Mouse (Mus musculus): ENCODE data around the gene Tnp1.

Gene Tnp1

DNA sequence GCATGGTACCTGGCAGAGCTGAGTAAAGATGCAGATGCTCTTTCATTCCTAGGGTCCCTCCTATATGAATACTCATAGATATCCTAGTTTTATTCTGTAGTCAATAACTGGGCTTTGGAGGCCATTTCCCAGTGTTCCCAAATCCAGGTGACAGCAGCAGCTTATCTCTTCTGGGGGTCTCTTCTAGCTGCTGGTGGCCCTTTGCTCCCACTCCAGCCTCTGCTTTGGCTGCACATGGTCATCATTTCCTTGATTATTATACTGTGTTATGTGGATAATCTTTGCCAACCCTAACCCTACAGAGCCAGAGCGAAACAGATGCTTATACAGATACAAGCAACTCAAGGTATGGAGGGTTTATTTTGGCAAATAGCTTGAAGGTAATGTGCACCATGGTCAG is 8.9 kb downstream of the Tnp1 start:
- DNase-seq (ENCODE audit: low spot score in 2 of 2), result no peak

DNA sequence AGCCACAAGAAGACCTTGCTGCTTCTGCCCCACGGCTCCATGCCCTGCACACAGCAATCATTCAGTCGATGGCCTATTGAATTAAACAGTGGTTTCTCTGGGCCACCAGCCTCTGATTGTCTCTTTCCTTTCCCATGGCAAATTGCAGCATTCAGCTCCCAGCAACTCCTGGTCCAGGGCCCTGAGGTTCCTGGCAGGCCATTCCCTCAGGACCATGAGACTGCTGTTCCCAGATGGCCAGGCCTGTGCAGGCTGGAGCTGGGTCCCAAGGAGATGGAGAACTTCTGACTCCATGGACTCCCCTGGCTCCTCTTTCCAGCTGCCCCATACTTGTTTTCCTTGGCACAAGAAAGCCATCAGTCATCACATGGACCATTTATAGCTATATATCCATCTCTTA is 10.8 kb downstream of the Tnp1 start:
- DNase-seq (ENCODE audit: low spot score in 2 of 2), result no peak

DNA sequence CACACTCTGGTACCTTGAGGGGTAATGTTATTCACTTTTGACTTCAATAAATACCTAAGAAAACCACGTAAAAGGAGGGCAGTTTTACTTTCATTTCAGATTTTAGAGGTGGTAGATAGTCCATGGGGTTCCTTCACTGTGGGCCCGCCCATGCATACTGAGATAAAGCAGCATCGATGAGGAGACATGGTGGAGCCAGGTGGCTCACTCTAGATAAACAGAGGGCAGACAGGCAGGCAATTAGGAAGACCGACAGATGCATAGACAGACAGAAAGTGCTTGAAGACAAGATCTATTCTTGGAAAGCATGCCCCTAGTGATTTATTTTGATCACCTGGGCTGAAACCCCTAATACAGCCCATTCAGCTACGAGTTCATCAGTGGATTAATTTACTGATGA is 13.1 kb downstream of the Tnp1 start:
- DNase-seq (ENCODE audit: low spot score in 2 of 2), result no peak

DNA sequence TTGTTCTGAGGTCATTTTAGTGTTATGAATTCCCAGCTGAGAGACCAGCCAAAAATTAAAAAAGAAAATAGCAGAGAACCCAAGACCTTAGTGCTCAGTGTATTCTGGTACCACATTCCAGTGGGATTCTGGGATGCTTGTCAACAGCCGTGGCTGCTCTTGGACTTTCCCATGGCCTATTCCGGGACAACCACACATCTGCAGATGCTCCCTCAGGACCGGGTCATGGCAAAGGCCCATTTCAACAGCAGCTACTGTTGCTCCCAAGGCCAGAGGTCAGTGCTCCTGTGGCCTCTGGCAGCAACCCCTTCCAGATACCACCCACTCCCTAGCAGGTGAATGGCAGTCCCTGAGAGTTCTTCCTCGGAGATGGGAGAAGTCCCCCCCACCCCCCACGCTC is 13.7 kb downstream of the Tnp1 start:
- no peak for DNase-seq (ENCODE audit: low spot score in 2 of 2)

DNA sequence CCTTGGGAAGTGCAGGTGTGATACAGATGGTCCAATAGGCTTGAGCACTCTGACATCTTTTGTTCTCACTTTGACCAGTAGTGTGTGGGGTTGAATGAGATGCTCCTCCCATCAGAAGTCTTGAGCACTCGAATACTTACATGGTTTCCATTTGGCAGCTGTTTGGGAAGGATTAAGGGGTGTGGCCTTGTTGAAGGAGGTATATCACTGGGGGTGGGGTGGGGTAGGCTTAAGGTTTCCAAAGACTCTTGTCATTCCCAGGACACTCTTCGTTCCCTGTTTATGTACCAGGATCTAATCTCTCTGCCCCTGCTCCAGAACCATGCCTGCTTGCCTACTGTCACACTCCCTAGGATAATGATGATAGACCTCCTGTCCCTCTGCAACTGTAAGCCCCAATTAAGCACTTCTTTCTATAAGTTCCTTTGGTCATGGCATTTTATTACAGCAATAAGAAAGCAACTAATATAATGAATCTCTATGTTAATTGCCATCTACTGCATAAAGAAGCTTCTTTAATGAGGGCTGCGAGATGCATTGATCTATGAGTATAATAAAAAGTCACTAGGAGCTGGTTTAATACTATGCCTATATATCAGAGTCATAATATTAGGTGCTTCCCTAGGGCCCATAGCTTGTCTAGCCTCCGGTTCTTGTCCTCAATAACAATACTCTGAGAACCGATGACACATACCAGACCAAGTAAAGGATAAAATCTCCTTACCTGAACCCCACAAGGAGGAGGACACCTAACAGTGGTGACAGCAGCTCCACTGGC is 20.8 kb downstream of the Tnp1 start:
- no peak for DNase-seq (ENCODE audit: low spot score in 2 of 2)

DNA sequence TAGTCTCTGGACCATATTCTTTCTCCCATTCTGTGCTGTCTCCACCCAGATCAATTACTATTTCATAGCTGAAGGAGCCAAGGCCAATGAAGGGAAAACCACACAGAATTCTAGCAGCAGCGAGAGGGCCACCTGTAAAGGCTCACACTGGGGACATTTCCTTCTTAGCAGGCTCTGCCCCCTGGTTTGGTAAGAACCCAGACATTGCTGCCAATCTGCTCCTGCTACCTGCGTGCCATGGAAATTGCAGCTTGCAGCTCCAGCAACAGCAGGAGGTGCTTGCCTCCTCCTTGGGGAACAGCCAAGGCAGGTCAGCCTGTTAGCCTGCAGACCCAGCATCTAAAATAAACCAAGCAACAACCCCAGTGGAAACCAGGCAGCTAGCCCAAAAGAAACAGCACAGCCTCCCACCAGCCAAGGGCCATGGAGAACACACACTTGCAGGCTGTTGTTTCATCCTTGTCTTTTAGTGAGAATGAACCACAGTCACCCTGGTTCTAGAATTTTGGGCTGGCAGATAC is 22.7 kb downstream of the Tnp1 start:
- DNase-seq (ENCODE audit: low spot score in 2 of 2), result no peak

DNA sequence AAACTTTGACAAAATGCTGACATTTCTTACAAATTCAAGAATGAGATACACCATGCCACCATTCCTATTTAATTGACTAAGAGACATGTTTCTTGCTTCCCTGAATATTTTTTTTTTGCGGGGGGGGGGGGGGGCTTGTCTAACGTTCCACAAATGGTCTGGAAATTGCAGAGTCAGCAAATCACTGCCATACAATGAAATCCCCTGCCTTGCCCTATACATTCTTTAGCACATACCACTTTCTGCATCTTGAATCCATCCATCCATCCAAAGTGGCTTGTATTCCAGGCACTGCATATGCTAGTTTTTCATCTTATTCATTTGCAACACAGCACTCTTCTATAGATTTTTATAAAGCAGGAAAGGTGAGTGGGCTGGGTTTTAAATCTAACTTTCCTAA is 23.5 kb downstream of the Tnp1 start:
- DNase-seq (ENCODE audit: low spot score in 2 of 2), result no peak

DNA sequence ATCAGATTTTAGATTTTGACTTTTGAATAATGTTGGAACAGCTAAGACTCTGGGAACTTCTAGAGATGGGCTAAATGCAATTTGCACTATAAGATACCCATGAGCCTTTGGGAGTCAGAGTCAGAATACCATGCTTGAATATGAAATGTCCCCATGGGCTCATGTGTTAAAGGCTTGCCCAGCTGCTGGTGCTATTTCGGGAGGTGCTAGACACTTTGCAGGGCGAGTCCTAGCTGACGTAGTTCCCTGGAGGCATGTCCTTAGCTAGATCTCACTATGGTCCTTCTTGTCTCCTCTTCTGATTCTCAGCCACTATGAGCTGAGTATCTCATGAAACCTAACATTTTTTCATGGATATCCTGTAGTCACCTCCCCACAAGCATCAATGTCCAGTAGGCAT is 26.8 kb downstream of the Tnp1 start:
- DNase-seq (ENCODE audit: low spot score in 2 of 2), result no peak

DNA sequence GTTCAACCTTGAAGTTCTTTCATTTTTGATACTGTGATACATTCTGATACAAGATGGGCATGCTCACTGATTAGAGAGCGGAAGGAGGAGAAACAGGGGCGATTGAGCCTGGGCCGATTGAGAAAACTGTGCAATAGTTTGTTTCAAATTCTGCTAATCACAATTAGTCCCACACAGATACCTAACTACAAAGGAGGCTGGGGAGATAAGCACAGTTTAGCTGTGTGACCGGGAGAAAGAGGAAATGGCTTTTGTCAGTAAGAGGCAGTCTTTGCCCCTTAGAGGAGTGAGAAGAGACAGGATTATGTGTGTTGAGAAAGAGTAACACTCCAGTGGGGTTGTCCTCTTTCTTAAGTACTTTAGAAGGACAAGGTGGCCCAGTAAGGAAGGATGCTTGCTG is 29.0 kb downstream of the Tnp1 start:
- no peak for DNase-seq (ENCODE audit: low spot score in 2 of 2)

DNA sequence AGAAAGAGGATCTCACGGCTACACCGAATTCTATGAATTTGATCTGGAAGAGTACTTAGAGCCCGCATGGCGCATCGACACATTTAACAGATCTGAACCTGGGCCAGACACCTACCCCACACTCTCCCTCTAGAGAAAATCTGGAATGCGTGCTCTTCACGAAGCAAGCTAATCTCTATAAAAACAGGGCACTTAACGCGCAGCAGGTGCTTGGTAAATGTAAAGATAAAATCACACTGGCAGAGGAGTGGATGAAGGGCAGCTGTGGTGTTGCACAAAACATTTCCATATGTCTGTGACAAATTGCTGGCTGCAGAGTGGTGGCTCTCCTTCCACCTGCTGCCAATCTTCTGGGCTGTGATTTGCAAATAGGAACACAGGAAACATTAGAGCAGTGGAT is 36.8 kb downstream of the Tnp1 start:
- no peak for DNase-seq (ENCODE audit: low spot score in 2 of 2)

DNA sequence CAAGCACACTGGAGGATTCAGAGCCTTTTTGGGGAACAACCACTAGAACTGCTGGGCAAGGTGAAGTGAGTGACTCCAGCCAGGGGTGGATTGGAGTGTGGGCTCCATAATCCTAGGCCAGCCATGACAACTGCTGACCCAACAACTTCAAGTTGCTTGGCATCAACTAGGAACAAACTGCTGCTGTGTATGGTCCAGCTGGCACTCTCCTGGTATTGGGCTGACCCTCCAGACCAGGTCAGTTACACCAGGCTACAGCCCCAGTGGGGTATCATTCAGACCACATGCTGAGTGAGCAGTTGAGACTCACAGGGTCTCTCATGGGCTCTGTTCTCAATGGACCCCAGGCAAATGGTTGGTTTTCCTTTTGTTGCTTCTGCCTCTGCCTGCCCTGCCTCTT is 41.5 kb downstream of the Tnp1 start:
- DNase-seq (ENCODE audit: low spot score in 2 of 2), result no peak

DNA sequence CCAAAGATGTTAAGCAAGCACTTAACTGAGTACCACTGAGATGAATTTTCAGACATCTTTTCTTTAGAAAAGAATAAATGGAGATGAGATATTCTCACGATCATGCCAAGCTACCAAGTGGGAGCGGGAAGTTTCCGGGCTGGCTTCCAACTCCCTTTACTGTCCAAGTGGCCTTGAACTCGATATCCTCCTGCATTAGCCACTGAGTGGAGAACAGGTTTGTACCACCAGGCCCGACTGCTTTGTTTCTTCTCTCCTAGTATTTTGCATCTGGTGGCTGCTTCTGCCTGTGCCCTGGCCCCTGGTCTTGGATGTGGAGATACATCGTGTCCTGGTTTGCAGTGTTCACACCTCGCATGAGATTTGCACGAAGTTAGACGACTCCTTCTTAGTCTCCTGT is 45.2 kb downstream of the Tnp1 start:
- no peak for DNase-seq (ENCODE audit: low spot score in 2 of 2)

DNA sequence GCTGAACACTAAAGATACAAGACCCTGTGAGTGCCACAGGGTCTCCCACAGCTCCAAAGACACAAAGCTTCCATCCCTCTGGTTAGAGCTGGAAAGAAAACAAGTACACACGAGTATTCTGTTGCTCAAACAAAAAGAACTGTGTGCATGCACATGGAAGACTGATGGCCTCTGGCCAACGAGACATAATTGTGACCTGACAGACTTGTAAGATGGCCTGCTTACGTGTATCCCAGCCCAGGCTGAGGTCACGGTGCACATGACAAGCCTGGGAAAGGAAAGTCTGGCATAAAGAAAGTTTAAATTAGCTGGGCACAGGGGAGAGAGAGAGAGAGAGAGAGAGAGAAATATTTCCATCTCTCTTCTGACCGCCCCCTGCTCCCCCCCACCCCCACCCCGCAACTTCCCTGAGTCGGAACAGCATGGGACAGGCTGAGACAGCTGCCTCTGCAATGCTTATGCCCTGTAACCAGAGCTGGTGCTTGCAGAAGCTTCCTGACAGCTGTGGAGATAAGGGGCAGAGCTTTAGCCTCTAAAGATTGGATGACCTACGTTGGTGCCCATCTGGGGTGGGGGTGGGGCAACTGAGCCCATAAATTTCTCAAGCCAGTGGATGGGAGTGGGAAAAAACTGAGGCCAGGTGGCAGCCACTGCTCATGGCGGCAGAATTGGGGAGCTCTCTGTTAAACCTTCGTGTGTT is 46.4 kb downstream of the Tnp1 start:
- DNase-seq (ENCODE audit: low spot score in 2 of 2), result no peak

DNA sequence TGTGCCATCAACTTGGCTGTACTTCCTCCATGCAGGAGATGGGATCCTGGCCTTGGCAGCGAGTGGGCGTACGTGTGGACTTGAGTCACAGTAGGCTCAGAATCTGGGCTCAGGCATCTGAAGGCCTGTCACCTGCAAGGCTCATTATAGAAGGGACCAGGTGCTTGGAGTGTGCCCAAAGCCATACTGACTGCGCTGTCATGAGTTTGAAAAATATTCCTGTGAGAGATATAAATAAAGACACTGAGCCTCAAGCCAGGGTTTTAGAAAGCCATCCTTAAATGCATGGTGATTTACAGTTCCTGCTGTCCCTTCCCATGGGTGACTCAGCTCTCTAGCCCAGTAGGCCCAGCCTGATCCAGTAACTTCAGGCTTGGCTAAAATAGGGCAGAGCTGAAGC is 49.3 kb downstream of the Tnp1 start:
- no peak for DNase-seq (ENCODE audit: low spot score in 2 of 2)

All from cerebellum, postnatal 4 days (tissue).